Mouse (Mus musculus) forebrain, postnatal 0 days (tissue): ENCODE measurements around the gene Gm2115. TPM values are rescaled to one million over a fixed set of nuclear protein-coding genes. Genes with fewer than 3 reads are reported as not detected.
A peak's percentile ranks its signal among the peaks of the same experiment; 100 is the strongest.

Experiments
- ATAC-seq: fragments of 200-750 bp; cut with Nextera tagmentation; 2 replicates; pipeline ENCODE4 v1.8.0; 2017; ENCODE audit warnings: mild to moderate bottlenecking, moderate library complexity
- DNase-seq: peaks from one replicate; pipeline ENCODE4 v3.0.0-alpha.2; 2015
- H3K27ac ChIP-seq: fragments of 300-500 bp; sonication (generic); 2 replicates; pipeline ENCODE4 v1.5.1; 2014; ENCODE audit warnings: low read depth, mild to moderate bottlenecking, antibody characterized with exemption, low read length, moderate library complexity, mixed read lengths
- H3K27me3 ChIP-seq: fragments of 300-500 bp; sonication (generic); 2 replicates; pipeline ENCODE4 v1.6.1; 2014; ENCODE audit warnings: mild to moderate bottlenecking, low read length, mixed read lengths; ENCODE audit not compliant: insufficient read depth
- H3K36me3 ChIP-seq: fragments of 300-500 bp; sonication (generic); 2 replicates; pipeline ENCODE4 v1.6.1; 2014; ENCODE audit warnings: mild to moderate bottlenecking, moderate library complexity; ENCODE audit not compliant: insufficient read depth
- H3K4me1 ChIP-seq: fragments of 300-500 bp; sonication (generic); 2 replicates; pipeline ENCODE4 v1.6.1; 2014; ENCODE audit warnings: antibody characterized with exemption; ENCODE audit not compliant: insufficient read depth
- H3K4me2 ChIP-seq: fragments of 300-500 bp; sonication (generic); 2 replicates; pipeline ENCODE4 v1.6.1; 2014; ENCODE audit warnings: low read depth, mild to moderate bottlenecking, moderate library complexity
- H3K4me3 ChIP-seq: fragments of 300-500 bp; sonication (generic); 2 replicates; pipeline ENCODE4 v1.5.1; 2014; ENCODE audit warnings: low read depth, low read length, mixed read lengths
- H3K9ac ChIP-seq: fragments of 300-500 bp; sonication (generic); 2 replicates; pipeline ENCODE4 v1.6.1; 2014; ENCODE audit warnings: mild to moderate bottlenecking
- H3K9me3 ChIP-seq: fragments of 300-500 bp; sonication (generic); 2 replicates; pipeline ENCODE4 v1.6.1; 2016; ENCODE audit warnings: low read length
- CTCF ChIP-seq: sonication (generic); IDR thresholded peaks from 2 replicates; pipeline ENCODE4 v1.5.1; 2016; ENCODE audit warnings: antibody characterized with exemption, control low read depth, low read depth
- WGBS: fragments of 180-500 bp; shearing (Covaris S2); extraction: QIAGEN DNeasy Blood & Tissue Kit; methylation state at CpG from one replicate; pipeline ENCODE4 v1.1.7; 2014; 5-methylcytosine and 5-hydroxymethylcytosine counted together
- polyA plus RNA-seq: library from polyadenylated mRNA; unstranded; fragments of >200 nt; fragmentation: Nextera tagmentation; extraction: Ambion mirVana; gene quantifications from 2 replicates; pipeline ENCODE4 v1.2.1, GENCODE M21; 2015
- total RNA-seq: library from RNA; depleted of rRNA; stranded (reverse); fragments of >200 nt; gene quantifications from 2 replicates; pipeline ENCODE4 v1.2.3, GENCODE M21; 2014

The Gm2115 gene
- total and polyA plus RNA-seq, 2 experiments from 2014 or later = 0.50 to 0.71 TPM

GRCm38 (mm10) chr7:84586360-84587100, 57.8 kb downstream of the Gm2115 start:
- no peak overlapping the region for H3K27ac ChIP-seq
- H3K4me2 ChIP-seq = no peak overlapping the region
- no peaks in the 10 kb centered on the region for H3K4me1 ChIP-seq
- no peaks in the 10 kb centered on the region for H3K27me3 ChIP-seq
- 36% methylated on average over 3 of the region's 3 CpGs for WGBS
- no peaks in the 10 kb centered on the region for H3K9me3 ChIP-seq
- no peaks in the 10 kb centered on the region for H3K36me3 ChIP-seq
- ATAC-seq = peak; percentile 49; the same call in 1 of the 2 replicates
- no peak overlapping the region for H3K9ac ChIP-seq
- TF ChIP-seq CTCF = no peak
- H3K4me3 ChIP-seq = no peak overlapping the region
- DNase-seq = no peak

DNA sequence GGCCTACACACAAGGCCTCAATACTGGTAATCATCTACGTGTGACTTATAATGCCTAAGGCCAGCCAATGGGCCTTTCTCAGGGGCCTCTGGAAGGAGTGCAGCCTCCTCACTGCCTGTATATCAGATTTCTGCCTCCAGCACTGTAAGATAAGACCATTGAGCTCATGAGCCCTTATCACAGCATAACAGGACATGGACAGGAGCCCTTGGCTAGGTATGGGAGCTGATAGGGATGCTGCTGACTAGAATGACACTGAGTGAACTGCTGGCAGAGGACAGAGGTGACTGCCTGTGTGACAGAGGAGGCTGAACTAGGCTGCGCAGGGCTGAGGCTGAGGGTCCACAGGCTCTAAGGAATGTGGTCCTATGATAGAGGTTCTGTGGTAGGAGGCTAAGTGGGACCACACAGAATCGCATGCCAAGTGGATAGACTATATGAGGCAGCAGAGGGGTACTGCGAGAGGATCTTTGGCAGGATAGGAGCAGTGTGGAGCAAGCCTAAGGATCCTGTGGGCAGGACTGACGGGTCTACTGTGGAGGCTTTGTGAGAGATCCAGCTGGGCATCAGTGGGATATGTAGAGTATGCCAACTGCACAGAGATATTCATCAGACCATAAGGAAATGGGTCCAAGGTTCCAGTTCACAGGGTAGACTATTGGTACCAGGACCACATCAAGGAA, 58.5 kb downstream of the Gm2115 start:
- Histone ChIP-seq H3K9me3 (no peaks in the 10 kb centered on the region), H3K27me3 (no peaks in the 10 kb centered on the region), H3K27ac (no peak overlapping the region), H3K9ac (no peak overlapping the region), H3K4me1 (no peaks in the 10 kb centered on the region), H3K4me3 (no peak overlapping the region), H3K36me3 (no peaks in the 10 kb centered on the region), H3K4me2 (no peak overlapping the region)
- DNase-seq (no peak), ATAC-seq (no peak)
- TF ChIP-seq CTCF = no peak
- 82% methylated on average over 5 of the region's 5 CpGs for WGBS

GRCm38 (mm10) chr7:84590622-84591021, 61.9 kb downstream of the Gm2115 start:
- no peaks in the 10 kb centered on the region for H3K36me3 ChIP-seq
- H3K4me2 ChIP-seq = no peak overlapping the region
- DNase-seq (no peak), ATAC-seq (no peak)
- H3K4me3 ChIP-seq = no peak overlapping the region
- H3K27me3 ChIP-seq = no peaks in the 10 kb centered on the region
- TF ChIP-seq CTCF = no peak
- no peak overlapping the region for H3K9ac ChIP-seq
- no peak overlapping the region for H3K27ac ChIP-seq
- WGBS = 79% methylated on average over 2 of the region's 2 CpGs
- no peaks in the 10 kb centered on the region for H3K4me1 ChIP-seq
- H3K9me3 ChIP-seq = no peaks in the 10 kb centered on the region

GRCm38 (mm10) chr7:84591347-84591746, 62.6 kb downstream of the Gm2115 start:
- no peaks in the 10 kb centered on the region for H3K27me3 ChIP-seq
- no peak overlapping the region for H3K27ac ChIP-seq
- H3K4me1 ChIP-seq = no peaks in the 10 kb centered on the region
- DNase-seq (no peak), ATAC-seq (no peak)
- no peaks in the 10 kb centered on the region for H3K9me3 ChIP-seq
- WGBS = 92% methylated on average over 3 of the region's 3 CpGs
- no peak overlapping the region for H3K4me3 ChIP-seq
- H3K36me3 ChIP-seq = no peaks in the 10 kb centered on the region
- no peak overlapping the region for H3K9ac ChIP-seq
- no peak overlapping the region for H3K4me2 ChIP-seq
- TF ChIP-seq CTCF = no peak

DNA sequence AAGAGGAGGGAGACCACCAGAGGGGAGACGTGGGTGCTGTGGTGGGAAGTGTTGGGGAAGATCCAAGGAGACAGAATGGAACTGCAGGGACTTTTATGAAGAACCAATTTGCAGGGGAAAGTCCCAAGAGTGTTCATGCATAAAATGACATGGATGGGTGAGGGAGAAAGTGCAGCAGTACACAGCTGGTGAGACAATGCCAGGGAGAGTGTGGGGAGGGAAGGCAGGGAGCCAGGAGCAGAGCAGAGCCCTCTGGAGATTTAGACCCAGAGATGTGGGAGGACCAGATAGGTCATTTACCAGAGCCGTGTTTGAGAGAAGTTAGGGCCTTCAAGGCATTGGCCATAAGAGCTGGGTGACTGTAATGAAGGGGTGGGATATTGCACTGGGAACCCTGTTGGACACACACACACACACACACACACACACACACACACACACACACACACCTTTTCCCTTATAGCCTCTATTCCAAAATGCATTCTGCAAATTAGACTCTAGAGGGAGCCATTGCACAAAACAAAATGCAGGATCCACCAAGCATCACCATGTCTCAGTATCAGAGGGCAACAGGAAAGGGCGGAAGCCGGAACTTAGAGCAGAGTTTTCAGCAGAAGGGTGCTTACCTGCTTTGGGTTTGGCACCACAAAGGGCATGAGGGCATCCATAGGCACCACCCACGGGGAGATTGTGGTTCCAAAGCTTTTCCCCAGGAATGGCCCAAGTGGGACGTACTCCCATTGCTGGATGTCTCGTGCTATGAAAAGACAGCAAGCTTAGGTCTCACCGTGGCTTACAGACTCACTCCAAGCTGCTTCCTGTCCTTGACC, 65.5 kb downstream of the Gm2115 start:
- DNase-seq = peak; percentile 84
- Histone ChIP-seq H3K36me3 (no peaks in the 10 kb centered on the region), H3K27ac (no peak overlapping the region), H3K9me3 (no peaks in the 10 kb centered on the region), H3K27me3 (no peaks in the 10 kb centered on the region), H3K4me1 (no peaks in the 10 kb centered on the region), H3K4me2 (0 out of 2 replicates have a peak overlapping the region, but pooled peaks have one; percentile 19), H3K4me3 (no peak overlapping the region), H3K9ac (0 out of 2 replicates have a peak overlapping the region, but pooled peaks have one; percentile 22)
- TF ChIP-seq CTCF = peak; percentile 93
- ATAC-seq = peak; percentile 88
- 42% methylated on average over 8 of the region's 8 CpGs for WGBS

DNA sequence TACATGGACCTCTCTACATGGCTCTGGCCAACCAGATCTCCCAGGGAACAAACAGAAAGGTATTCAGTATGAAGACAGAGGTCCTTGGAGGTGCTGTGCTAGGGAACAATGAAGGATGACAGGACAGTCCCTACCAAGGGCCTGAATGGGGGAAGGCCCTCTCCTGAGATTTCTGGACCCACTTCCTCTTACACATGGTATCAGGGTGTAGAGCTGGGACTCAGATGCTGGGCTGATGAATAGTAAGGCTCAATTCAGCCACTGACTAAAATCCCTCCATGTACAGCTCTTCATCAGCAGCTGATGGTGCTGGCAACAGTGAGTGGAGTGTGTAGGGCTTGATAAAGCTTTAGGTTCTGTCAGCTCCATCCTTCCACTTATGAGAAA, 66.2 kb downstream of the Gm2115 start:
- Histone ChIP-seq H3K4me1 (no peaks in the 10 kb centered on the region), H3K36me3 (no peaks in the 10 kb centered on the region), H3K27me3 (no peaks in the 10 kb centered on the region), H3K9ac (no peak overlapping the region), H3K4me3 (no peak overlapping the region), H3K4me2 (no peak overlapping the region), H3K27ac (no peak overlapping the region), H3K9me3 (no peaks in the 10 kb centered on the region)
- DNase-seq = no peak
- no peak for TF ChIP-seq CTCF
- peak; percentile 21; the same call in 1 of the 2 replicates for ATAC-seq
